Mouse (Mus musculus) kidney, adult 2 months (tissue): ENCODE measurements around the gene Gm9837.

Source experiments
- CTCF ChIP-seq: fragments of 200-500 bp; conservative IDR thresholded peaks from 2 replicates; pipeline ENCODE4 v1.5.1; 2011; ENCODE audit warnings: low read depth, mild to moderate bottlenecking, control low read depth, low read length, moderate library complexity, mixed read lengths; ENCODE audit not compliant: insufficient read depth, insufficient read length
- POLR2A ChIP-seq: fragments of 200-500 bp; IDR thresholded peaks from one replicate; pipeline ENCODE4 v1.6.1; 2011; ENCODE audit warnings: low read depth, low read length, control low read depth

- no peak for TF ChIP-seq CTCF
- TF ChIP-seq POLR2A: no peak
These were observed 8.6 kb downstream of the Gm9837 start for GRCm38 (mm10) chr11:53461727-53462126.
